Mouse (Mus musculus) olfactory bulb, adult 2 months (tissue): Measurements from ENCODE around the gene Gm21731.
"Not testable (repeated sequence)": the region's sequence is repeated elsewhere in the genome, so short reads cannot be mapped to it uniquely, and the experiment has no call there.

Experiments used
- CTCF ChIP-seq: fragments of 200-500 bp; IDR thresholded peaks from 2 replicates; pipeline ENCODE4 v1.5.1; 2012; ENCODE audit warnings: low read depth, mild to moderate bottlenecking, low read length, moderate library complexity; ENCODE audit not compliant: insufficient read depth
- POLR2A ChIP-seq: fragments of 200-500 bp; IDR thresholded peaks from 2 replicates; pipeline ENCODE4 v1.6.1; 2012; ENCODE audit warnings: mild to moderate bottlenecking, low read depth, low read length, moderate library complexity; ENCODE audit not compliant: insufficient read depth

- not testable (repeated sequence) for TF ChIP-seq POLR2A, CTCF
These were observed 20.8 kb downstream of the Gm21731 start for GRCm38 (mm10) chr13:120259718-120260117.
